Mouse (Mus musculus): ENCODE data around the gene Smco2.

Gene Smco2

DNA sequence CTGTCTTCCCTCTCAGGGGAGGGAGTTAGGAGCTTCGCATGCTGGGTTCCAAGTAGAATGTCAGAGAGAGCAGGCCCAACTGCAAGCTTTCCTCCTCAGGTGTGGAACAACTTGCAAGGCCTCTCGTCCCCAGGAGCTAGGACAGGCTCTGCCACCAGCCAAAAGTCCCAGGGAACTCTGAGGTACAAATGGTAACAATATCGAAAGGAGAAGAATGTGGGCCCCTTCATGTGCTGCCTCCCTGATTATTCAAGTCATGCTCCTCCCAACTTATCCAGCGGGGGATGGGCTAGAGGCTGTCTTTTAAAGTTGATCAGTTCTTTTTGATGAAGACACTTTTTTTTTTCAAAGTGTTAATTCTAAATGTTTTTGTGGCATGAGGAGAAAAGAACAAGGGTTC, at the start of gene Smco2:
Smco2 (plus strand) TSS at position 55 of the 400 bp plus-strand sequence.
- no peak for DNase-seq (ENCODE audit: low spot score)

DNA sequence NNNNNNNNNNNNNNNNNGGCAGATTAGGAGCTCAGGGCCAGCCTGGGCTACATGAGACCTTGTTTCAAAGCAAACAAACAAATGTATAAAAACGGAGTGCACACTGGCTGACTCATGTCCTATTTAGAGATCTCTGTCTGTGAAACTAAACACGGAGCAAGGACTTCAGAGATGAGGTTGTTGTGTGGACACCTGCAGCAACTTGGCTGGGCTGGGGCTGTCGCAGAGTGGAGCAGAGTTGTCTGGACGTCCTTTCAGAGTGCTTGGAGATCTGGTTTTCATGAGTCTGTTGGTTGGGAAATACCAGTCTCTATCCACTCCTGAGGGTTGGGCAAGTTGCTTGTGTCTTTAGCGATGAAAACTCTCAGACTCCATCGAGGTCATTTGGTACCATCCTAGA, 39.9 kb upstream of the Smco2 start:
- DNase-seq (ENCODE audit: low spot score) = no peak

GRCm38 (mm10) chr6:146813007-146813406, 36.9 kb upstream of the Smco2 start:
- DNase-seq (ENCODE audit: low spot score) = no peak

DNA sequence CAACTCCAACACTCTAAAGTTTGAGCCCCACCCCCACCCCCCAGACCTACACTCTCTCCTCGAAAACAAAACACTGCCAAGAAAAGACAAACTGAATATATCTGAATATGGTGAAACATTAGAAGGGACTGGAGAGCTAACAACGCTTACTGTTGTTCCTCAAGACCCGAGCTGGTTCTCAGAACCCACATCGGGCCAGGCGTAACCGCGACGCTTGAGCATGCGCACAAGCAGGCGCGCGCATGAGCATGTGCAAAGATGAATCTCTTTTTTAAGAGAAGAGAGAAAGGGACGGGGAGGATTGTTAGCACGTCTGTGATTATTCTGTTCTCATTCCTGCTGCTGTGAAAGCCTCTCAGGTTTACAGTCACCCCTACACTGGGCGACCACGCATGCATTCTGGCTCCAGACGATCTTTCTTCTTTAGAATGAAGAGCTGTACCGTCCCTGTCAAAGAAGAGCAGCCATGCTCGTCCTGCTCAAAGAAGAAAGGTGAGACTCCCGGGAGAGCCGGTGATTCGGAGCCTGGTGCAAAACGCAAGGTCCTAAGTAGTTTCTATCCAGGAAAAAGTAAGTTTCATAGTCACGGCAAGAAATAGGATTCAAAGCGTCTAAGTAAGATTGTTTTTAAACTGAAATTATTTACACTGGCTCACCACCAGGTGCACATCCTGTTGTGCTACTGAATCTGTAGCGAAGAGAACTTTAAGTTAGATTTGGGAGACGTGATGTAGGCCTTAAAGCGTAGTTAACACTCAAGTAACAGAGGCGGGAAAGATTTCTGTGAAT, 29.5 kb upstream of the Smco2 start:
- DNase-seq (ENCODE audit: low spot score) = no peak

DNA sequence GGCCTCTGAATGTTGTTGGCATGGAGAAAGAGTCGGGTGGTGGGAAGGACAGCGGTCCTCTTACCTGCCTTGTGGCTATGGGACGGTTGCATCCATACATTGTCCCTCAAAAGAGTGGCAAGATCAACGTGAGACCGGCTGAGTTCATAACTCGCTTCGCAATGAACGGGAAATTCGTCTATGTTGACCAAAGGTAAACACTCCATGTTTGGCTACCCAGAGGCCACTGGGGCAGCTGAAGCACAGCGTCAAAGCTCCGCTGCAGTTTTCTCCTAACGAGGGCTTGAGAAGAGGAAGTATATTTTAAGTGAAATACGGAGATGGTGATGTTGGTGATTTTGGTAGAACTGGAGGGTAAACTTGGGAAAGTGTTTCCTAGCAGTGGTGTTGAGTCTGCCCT, 27.9 kb upstream of the Smco2 start:
- DNase-seq (ENCODE audit: low spot score) = no peak

DNA sequence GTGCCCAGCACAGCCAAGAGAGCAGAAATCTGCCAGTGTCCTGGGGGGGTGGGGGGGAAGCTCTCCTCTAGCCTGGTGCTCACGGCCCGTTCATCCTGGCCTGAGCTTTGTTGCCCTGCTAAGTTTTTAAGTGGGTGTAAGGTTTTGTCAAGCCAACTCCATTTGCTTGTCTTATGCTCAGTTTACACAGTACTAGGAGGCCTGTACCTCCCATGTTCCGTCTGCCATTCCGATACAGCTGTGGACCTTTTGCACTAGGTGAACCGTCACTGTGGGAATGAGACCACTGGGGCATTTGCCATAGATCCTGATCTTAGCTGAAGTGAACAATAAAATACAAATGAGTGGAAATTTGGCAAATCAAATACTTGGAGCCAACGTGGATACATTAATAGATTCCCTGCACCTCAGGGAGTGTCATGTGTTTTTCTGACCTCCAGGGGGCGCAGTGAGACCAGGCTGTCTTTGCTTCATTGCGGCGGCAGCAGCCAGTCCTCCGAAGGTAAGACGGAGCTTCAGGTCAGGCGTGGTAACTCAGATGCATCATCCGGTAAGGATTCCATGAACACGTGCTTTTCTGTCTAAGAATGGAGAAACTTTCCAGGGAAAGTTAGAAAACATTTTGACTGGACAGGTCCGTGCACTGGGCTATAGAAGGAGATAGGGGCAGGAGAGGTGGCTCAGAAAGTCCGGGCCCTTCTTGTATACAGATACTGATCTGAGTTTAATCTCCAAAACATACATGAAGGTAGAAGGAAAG, 25.0 kb upstream of the Smco2 start:
- DNase-seq (ENCODE audit: low spot score) = peak; percentile 67

DNA sequence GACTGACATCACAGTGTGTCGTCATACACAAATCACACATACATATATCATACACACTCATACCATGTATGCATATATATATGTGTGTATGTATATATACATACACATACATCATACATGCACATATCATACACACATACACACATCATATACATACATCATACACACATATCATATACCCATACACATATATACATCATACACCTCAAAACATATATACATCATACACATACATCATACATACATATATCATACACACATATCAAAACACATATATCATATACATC, 24.5 kb upstream of the Smco2 start:
- no peak for DNase-seq (ENCODE audit: low spot score)

DNA sequence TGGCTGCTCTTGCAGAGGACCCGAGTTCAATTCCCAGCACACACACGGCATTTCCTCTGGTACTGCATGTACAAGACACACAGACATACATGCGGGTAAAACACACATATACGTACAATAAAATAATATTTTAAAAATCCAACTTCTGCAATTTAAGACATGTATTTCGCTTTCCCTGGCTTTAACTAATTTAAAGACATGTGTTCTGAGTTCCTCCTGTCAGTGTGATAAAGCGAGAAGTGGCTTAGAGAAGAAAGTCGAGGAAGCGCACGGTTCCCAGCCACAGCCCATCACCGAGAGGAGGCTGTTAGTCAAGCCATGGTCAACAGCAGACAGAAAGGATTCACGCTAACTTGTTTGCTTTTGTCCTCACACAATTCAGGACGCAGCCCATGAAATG, 18.6 kb upstream of the Smco2 start:
- no peak for DNase-seq (ENCODE audit: low spot score)

- DNase-seq (ENCODE audit: low spot score) = peak; percentile 21
Observed at GRCm38 (mm10) chr6:146833485-146834314, 16.2 kb upstream of the Smco2 start.

- DNase-seq (ENCODE audit: low spot score) = no peak
Observed at GRCm38 (mm10) chr6:146834342-146834741, 15.6 kb upstream of the Smco2 start.

DNA sequence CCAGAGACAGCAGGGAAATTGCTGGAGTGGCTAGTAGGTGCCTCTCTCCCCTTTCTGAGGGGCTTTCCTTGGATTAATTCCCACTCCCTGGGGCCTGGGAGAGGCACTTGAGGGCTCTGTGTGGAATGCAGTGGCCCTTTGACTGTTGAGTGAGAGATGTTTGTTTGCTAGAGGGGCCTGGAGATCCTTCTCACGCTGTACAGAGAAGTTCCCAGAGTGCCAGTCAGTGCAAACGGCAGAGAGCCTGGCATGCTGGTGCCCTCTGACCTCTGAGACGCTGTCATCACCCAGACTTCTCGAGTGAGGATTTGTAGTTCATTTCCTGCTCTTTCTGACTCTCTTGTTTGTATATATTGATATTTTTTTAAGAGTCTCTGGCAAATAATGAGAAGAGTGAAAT, 14.1 kb upstream of the Smco2 start:
- no peak for DNase-seq (ENCODE audit: low spot score)

DNA sequence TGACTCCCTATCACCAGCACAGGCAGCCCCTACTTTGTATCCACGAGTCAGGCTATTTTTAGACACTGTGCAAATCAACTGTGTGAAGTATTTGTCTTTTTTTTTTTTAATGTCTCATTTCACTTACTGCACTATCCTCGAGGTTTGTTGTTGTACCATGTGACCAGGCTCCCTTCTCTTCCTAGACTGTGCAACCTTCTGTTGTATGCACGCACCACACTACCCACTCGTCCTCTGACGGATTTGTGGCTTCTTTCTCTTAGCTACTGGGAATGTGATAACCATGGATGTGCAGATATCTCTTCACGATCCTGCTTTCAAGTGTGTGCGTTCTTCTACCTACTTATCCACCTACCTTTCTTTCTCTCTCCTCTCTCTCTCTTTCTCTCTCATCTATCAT, 12.6 kb upstream of the Smco2 start:
- no peak for DNase-seq (ENCODE audit: low spot score)

- no peak for DNase-seq (ENCODE audit: low spot score)
Observed at GRCm38 (mm10) chr6:146838366-146838765, 11.5 kb upstream of the Smco2 start.

DNA sequence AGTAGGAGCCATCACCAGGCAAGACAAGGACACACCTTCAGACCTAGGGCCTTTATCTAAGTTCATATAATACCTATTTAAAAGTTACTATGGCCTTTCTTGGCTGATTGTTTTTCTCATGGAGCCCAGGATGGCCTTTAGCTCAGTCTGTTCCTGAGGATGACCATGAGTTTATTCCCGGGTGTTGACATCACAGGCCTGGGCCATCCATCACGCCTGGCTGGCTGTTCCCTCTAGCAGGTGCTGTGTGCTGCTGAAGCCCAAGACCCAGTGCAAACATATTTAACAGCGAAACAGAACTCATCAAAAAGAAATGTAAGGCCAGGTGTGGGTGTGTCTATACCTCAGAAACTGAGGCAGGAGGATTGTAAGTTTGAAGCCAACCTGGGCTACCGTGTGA, 11.0 kb upstream of the Smco2 start:
- DNase-seq (ENCODE audit: low spot score) = no peak

- DNase-seq (ENCODE audit: low spot score) = no peak
Observed at GRCm38 (mm10) chr6:146844867-146845266, 5.0 kb upstream of the Smco2 start.

- DNase-seq (ENCODE audit: low spot score) = no peak
Observed at GRCm38 (mm10) chr6:146845347-146845746, 4.6 kb upstream of the Smco2 start.

- no peak for DNase-seq (ENCODE audit: low spot score)
Observed at GRCm38 (mm10) chr6:146845961-146846750, 3.7 kb upstream of the Smco2 start.

- no peak for DNase-seq (ENCODE audit: low spot score)
Observed at GRCm38 (mm10) chr6:146847402-146847801, 2.5 kb upstream of the Smco2 start.

DNA sequence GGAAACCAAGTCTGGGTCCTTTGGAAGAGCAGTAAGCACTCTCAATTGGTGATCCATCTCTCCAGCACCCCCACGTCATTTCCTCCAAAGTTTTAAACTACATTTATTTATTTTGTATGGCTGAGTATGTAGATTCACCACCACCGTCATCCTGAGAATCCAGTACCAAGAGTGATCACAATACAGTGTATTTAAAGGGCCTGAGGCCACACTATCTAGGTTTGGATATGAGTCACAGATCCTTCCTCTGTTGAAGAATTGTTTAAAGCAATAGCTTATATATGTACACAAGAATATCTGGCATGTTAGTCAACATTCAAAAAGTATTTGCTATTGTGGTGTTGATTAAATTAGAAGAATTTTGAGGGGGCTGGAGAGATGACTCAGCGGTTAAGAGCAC, 1.6 kb upstream of the Smco2 start:
- no peak for DNase-seq (ENCODE audit: low spot score)

GRCm38 (mm10) chr6:146851916-146852315, 2.0 kb downstream of the Smco2 start:
- DNase-seq (ENCODE audit: low spot score) = no peak

- DNase-seq (ENCODE audit: low spot score) = no peak
Observed at GRCm38 (mm10) chr6:146852739-146853138, 2.8 kb downstream of the Smco2 start.

DNA sequence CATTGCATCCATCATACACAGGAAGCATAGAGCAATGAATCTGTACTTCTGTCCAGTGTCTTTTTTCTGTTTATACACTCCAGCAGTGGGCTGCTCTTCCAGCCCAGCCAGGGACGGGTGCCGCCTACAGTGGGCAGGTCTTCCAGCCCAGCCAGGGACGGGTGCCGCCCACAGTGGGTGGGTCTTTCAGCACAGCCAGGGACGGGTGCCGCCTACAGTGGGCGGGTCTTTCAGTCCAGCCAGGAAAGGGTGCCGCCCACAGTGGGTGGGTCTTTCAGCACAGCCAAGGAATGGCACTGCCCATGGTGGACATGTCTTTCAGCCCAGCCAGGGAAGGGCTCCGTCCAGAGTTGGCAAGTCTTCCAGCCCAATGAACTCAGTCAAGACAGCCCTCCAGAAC, 5.3 kb downstream of the Smco2 start:
- DNase-seq (ENCODE audit: low spot score) = no peak

All from urinary bladder, postnatal 25 days (tissue).